Mouse (Mus musculus) olfactory bulb, adult 2 months (tissue): ENCODE measurements around the gene Tshz2.

Source experiments
- CTCF ChIP-seq: fragments of 200-500 bp; IDR thresholded peaks from 2 replicates; pipeline ENCODE4 v1.5.1; 2012; ENCODE audit warnings: low read depth, mild to moderate bottlenecking, low read length, moderate library complexity; ENCODE audit not compliant: insufficient read depth
- POLR2A ChIP-seq: fragments of 200-500 bp; IDR thresholded peaks from 2 replicates; pipeline ENCODE4 v1.6.1; 2012; ENCODE audit warnings: mild to moderate bottlenecking, low read depth, low read length, moderate library complexity; ENCODE audit not compliant: insufficient read depth

DNA sequence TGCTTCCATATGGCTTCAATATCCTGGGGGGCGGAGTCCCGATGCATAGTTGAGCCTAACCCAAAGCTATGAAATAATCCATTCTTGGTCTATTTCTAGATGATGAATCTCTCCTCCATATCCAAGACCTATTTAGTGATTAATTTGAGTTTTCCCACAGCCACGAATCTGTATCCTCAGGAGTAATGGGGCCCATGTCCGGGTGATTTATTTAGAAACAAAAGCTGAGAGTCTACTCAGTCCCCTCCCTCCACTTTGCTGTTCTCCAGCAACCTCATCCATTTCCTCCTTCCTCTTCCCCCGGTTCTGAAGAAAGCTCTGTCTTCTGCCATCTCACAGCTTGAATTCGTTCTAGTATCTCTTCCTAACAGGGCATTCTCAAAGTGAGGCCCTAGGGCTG lies 125.3 kb downstream of the Tshz2 start:
- no peak for TF ChIP-seq CTCF
- no peak for TF ChIP-seq POLR2A
